Mouse (Mus musculus): ENCODE results near the gene Hexim1. TPM values are rescaled to one million over a fixed set of nuclear protein-coding genes. Genes with fewer than 3 reads are reported as not detected.

Hexim1 gene
- polyA plus RNA-seq, 1 experiment from 2014 or later, result 7.1 TPM

- Histone ChIP-seq H3K4me2 (replicated peaks; ENCODE audit: low read depth, low read length) (peak overlapping the region; percentile 68), H3K27ac (ENCODE audit: low read depth, low read length) (0 out of 2 replicates have a peak overlapping the region, but pooled peaks have one; percentile 18), H3K36me3 (ENCODE audit: control insufficient read depth, insufficient read depth, low read length) (no peaks in the 10 kb centered on the region), H3K27me3 (ENCODE audit: control insufficient read depth, insufficient read depth, low read length) (no peaks in the 10 kb centered on the region), H3K9me3 (ENCODE audit: control insufficient read depth, low read length) (no peaks in the 10 kb centered on the region), H3K9ac (ENCODE audit: low read depth, low read length) (peak overlapping the region; percentile 56; the same call in 1 of the 2 replicates), H3K4me3 (ENCODE audit: low read length) (peak overlapping the region; percentile 38; the same call in 1 of the 2 replicates), H3K4me1 (ENCODE audit: control insufficient read depth, insufficient read depth, low read length) (peaks cover 16% of the 10 kb centered on the region)
- no peak for ATAC-seq (ENCODE audit: low FRiP score, low TSS enrichment)
- WGBS, result 24% methylated on average over 9 of the region's 9 CpGs
Observed at GRCm38 (mm10) chr11:103112552-103112912, 3.5 kb upstream of the Hexim1 start.

GRCm38 (mm10) chr11:103113005-103113404 lies 3.0 kb upstream of the Hexim1 start:
- Histone ChIP-seq H3K4me1 (ENCODE audit: control insufficient read depth, insufficient read depth, low read length) (peaks cover 16% of the 10 kb centered on the region), H3K4me2 (replicated peaks; ENCODE audit: low read depth, low read length) (no peak overlapping the region), H3K4me3 (ENCODE audit: low read length) (no peak overlapping the region), H3K27me3 (ENCODE audit: control insufficient read depth, insufficient read depth, low read length) (no peaks in the 10 kb centered on the region), H3K9me3 (ENCODE audit: control insufficient read depth, low read length) (no peaks in the 10 kb centered on the region), H3K27ac (ENCODE audit: low read depth, low read length) (no peak overlapping the region), H3K9ac (ENCODE audit: low read depth, low read length) (no peak overlapping the region), H3K36me3 (ENCODE audit: control insufficient read depth, insufficient read depth, low read length) (no peaks in the 10 kb centered on the region)
- WGBS, result 41% methylated on average over 12 of the region's 12 CpGs
- no peak for ATAC-seq (ENCODE audit: low FRiP score, low TSS enrichment)

- no peaks in the 10 kb centered on the region for H3K27me3 ChIP-seq (ENCODE audit: control insufficient read depth, insufficient read depth, low read length)
- no peak overlapping the region for H3K4me3 ChIP-seq (ENCODE audit: low read length)
- ATAC-seq (ENCODE audit: low FRiP score, low TSS enrichment), result no peak
- no peak overlapping the region for H3K9ac ChIP-seq (ENCODE audit: low read depth, low read length)
- H3K9me3 ChIP-seq (ENCODE audit: control insufficient read depth, low read length), result no peaks in the 10 kb centered on the region
- no peak overlapping the region for H3K4me2 ChIP-seq (replicated peaks; ENCODE audit: low read depth, low read length)
- no peak overlapping the region for H3K27ac ChIP-seq (ENCODE audit: low read depth, low read length)
- no peaks in the 10 kb centered on the region for H3K36me3 ChIP-seq (ENCODE audit: control insufficient read depth, insufficient read depth, low read length)
- WGBS, result 77% methylated on average over 4 of the region's 4 CpGs
- peaks cover 18% of the 10 kb centered on the region for H3K4me1 ChIP-seq (ENCODE audit: control insufficient read depth, insufficient read depth, low read length)
Observed at GRCm38 (mm10) chr11:103113771-103114170, 2.3 kb upstream of the Hexim1 start.

- peaks cover 21% of the 10 kb centered on the region for H3K4me1 ChIP-seq (ENCODE audit: control insufficient read depth, insufficient read depth, low read length)
- peak overlapping the region; percentile 86 for H3K27ac ChIP-seq (ENCODE audit: low read depth, low read length)
- H3K9me3 ChIP-seq (ENCODE audit: control insufficient read depth, low read length), result no peaks in the 10 kb centered on the region
- H3K27me3 ChIP-seq (ENCODE audit: control insufficient read depth, insufficient read depth, low read length), result no peaks in the 10 kb centered on the region
- no peaks in the 10 kb centered on the region for H3K36me3 ChIP-seq (ENCODE audit: control insufficient read depth, insufficient read depth, low read length)
- WGBS, result 88% methylated on average over 11 of the region's 11 CpGs
- peak overlapping the region; percentile 85 for H3K9ac ChIP-seq (ENCODE audit: low read depth, low read length)
- H3K4me3 ChIP-seq (ENCODE audit: low read length), result peak overlapping the region; percentile 70
- ATAC-seq (ENCODE audit: low FRiP score, low TSS enrichment), result no peak
- peak overlapping the region; percentile 61 for H3K4me2 ChIP-seq (replicated peaks; ENCODE audit: low read depth, low read length)
Observed at GRCm38 (mm10) chr11:103114270-103114943, 1.6 kb upstream of the Hexim1 start.

GRCm38 (mm10) chr11:103115163-103116007 lies 646 bp upstream of the Hexim1 start:
- H3K27ac ChIP-seq (ENCODE audit: low read depth, low read length), result peak overlapping the region; percentile 86
- peak overlapping the region; percentile 70 for H3K4me3 ChIP-seq (ENCODE audit: low read length)
- H3K9me3 ChIP-seq (ENCODE audit: control insufficient read depth, low read length), result no peaks in the 10 kb centered on the region
- under 1% methylated on average over 34 of the region's 34 CpGs for WGBS
- H3K36me3 ChIP-seq (ENCODE audit: control insufficient read depth, insufficient read depth, low read length), result no peaks in the 10 kb centered on the region
- peak overlapping the region; percentile 61 for H3K4me2 ChIP-seq (replicated peaks; ENCODE audit: low read depth, low read length)
- no peaks in the 10 kb centered on the region for H3K27me3 ChIP-seq (ENCODE audit: control insufficient read depth, insufficient read depth, low read length)
- H3K9ac ChIP-seq (ENCODE audit: low read depth, low read length), result peak overlapping the region; percentile 85
- peaks cover 21% of the 10 kb centered on the region for H3K4me1 ChIP-seq (ENCODE audit: control insufficient read depth, insufficient read depth, low read length)
- ATAC-seq (ENCODE audit: low FRiP score, low TSS enrichment), result peak; percentile 70

DNA sequence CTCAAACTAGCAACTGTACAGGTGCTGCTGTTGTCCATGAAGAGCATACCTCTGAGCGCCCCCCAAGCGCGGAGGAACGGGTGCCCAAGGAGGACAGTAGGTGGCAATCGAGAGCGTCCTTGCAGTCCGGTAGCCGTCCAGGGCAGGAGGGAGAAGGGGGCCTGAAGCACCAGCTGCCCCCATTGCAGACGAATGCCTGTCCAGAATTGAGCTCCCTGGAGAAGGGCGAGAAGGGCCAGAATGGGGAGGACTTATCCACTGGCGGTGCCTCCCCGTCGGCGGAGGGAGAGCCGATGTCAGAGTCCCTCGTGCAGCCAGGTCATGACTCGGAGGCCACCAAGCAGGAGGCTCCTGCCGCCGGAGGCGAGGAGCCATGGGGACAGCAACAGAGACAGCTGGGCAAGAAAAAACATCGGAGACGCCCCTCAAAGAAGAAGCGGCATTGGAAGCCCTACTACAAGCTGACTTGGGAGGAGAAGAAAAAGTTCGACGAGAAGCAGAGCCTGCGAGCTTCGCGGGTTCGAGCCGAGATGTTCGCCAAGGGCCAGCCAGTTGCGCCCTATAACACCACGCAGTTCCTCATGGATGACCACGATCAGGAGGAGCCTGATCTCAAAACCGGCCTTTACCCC lies 1.0 kb downstream of the Hexim1 start:
- H3K27me3 ChIP-seq (ENCODE audit: control insufficient read depth, insufficient read depth, low read length), result no peaks in the 10 kb centered on the region
- peak overlapping the region; percentile 82 for H3K4me2 ChIP-seq (replicated peaks; ENCODE audit: low read depth, low read length)
- peak; percentile 30 for ATAC-seq (ENCODE audit: low FRiP score, low TSS enrichment)
- peak overlapping the region; percentile 74 for H3K9ac ChIP-seq (ENCODE audit: low read depth, low read length)
- H3K4me3 ChIP-seq (ENCODE audit: low read length), result peak overlapping the region; percentile 70
- no peaks in the 10 kb centered on the region for H3K9me3 ChIP-seq (ENCODE audit: control insufficient read depth, low read length)
- WGBS, result under 1% methylated on average over 35 of the region's 35 CpGs
- peaks cover 13% of the 10 kb centered on the region for H3K4me1 ChIP-seq (ENCODE audit: control insufficient read depth, insufficient read depth, low read length)
- H3K36me3 ChIP-seq (ENCODE audit: control insufficient read depth, insufficient read depth, low read length), result no peaks in the 10 kb centered on the region
- peak overlapping the region; percentile 63; the same call in 1 of the 2 replicates for H3K27ac ChIP-seq (ENCODE audit: low read depth, low read length)

DNA sequence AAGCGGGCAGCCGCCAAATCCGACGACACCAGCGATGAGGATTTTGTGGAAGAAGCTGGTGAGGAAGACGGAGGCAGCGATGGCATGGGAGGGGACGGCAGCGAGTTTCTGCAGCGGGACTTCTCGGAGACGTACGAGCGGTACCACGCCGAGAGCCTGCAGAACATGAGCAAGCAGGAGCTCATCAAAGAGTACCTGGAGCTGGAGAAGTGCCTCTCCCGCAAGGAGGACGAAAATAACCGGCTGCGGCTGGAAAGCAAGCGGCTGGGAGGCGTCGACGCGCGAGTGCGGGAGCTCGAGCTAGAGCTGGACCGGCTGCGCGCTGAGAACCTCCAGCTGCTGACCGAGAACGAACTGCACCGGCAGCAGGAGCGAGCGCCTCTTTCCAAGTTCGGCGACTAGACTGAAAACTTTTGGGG lies 1.6 kb downstream of the Hexim1 start:
- under 1% methylated on average over 38 of the region's 38 CpGs for WGBS
- Histone ChIP-seq H3K36me3 (ENCODE audit: control insufficient read depth, insufficient read depth, low read length) (no peaks in the 10 kb centered on the region), H3K9ac (ENCODE audit: low read depth, low read length) (peak overlapping the region; percentile 74), H3K27ac (ENCODE audit: low read depth, low read length) (peak overlapping the region; percentile 63; the same call in 1 of the 2 replicates), H3K27me3 (ENCODE audit: control insufficient read depth, insufficient read depth, low read length) (no peaks in the 10 kb centered on the region), H3K9me3 (ENCODE audit: control insufficient read depth, low read length) (no peaks in the 10 kb centered on the region), H3K4me3 (ENCODE audit: low read length) (peak overlapping the region; percentile 70), H3K4me1 (ENCODE audit: control insufficient read depth, insufficient read depth, low read length) (peaks cover 10% of the 10 kb centered on the region), H3K4me2 (replicated peaks; ENCODE audit: low read depth, low read length) (peak overlapping the region; percentile 82)
- no peak for ATAC-seq (ENCODE audit: low FRiP score, low TSS enrichment)

DNA sequence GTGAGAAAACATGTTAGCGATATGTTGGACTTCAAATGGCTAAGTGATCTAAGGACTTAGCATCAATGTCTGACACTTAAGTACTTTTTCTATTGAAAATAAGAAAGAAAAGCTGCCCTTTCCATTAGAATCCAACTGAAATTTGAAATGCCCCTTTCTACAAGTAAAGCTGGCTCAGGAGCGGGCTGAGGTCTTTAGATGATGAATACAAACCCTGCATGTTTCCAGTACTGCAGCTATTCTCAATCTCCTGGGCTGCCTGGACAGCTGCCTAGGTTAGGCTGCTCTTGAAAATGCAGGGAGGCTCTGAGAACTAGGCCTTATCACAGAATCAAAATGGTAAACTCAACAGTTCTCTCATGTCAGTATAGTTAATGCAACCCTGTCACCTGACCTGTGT lies 2.8 kb downstream of the Hexim1 start:
- no peak overlapping the region; the same call in 1 of the 2 replicates for H3K4me3 ChIP-seq (ENCODE audit: low read length)
- no peak overlapping the region for H3K9ac ChIP-seq (ENCODE audit: low read depth, low read length)
- ATAC-seq (ENCODE audit: low FRiP score, low TSS enrichment), result no peak
- H3K4me2 ChIP-seq (replicated peaks; ENCODE audit: low read depth, low read length), result peak overlapping the region; percentile 82; the same call in 1 of the 2 replicates
- WGBS, result 91% methylated on average over 2 of the region's 2 CpGs
- H3K9me3 ChIP-seq (ENCODE audit: control insufficient read depth, low read length), result no peaks in the 10 kb centered on the region
- no peaks in the 10 kb centered on the region for H3K27me3 ChIP-seq (ENCODE audit: control insufficient read depth, insufficient read depth, low read length)
- H3K36me3 ChIP-seq (ENCODE audit: control insufficient read depth, insufficient read depth, low read length), result no peaks in the 10 kb centered on the region
- H3K4me1 ChIP-seq (ENCODE audit: control insufficient read depth, insufficient read depth, low read length), result peaks cover 10% of the 10 kb centered on the region
- H3K27ac ChIP-seq (ENCODE audit: low read depth, low read length), result no peak overlapping the region

Measured in kidney, embryonic 14.5 days (tissue).